Mouse (Mus musculus): ENCODE results near the gene Acvr1b. TPM values are rescaled to one million over a fixed set of nuclear protein-coding genes. Genes with fewer than 3 reads are reported as not detected.

The Acvr1b gene
- polyA plus RNA-seq, 1 experiment from 2014 or later = 10.7 TPM

DNA sequence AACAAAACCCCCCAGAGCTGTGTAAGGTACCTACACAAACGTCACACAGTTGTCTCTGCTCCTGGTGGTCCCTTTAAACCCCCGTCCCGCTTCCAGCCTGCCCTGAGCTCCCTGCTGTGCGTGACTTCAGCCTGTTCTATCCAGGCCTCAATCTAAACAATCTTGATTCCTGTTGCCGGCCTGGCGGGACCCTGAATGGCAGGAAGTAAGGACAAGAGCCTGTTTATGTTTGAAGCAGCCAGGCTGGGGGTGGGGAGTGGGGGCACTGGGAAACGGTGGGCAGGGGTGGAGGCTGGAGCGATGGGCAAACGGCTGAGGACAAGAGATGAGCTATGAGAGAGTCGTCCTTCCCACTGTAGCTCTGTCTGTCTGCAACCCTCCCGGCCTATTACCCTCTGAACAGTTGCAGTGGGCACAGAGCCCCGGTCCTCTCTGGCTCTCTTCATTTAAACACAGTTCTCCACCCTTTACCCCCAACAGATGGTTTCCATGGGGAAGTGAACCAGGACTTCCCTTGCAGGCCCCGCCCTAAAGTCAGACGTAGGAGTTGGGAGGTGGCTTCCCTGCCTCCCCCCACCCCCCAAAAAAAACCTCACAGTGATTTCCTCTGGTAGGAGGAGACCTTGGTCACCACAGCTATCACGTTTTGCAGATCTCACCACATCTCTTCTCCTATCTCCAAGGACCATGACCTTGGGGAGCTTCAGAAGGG, 39.7 kb upstream of the Acvr1b start:
- Histone ChIP-seq H3K36me3 (ENCODE audit: control insufficient read depth, insufficient read depth, low read length) (no peaks in the 10 kb centered on the region), H3K4me3 (ENCODE audit: low read depth, low read length) (peak overlapping the region; percentile 16; the same call in 1 of the 2 replicates), H3K4me2 (ENCODE audit: low read depth, low read length) (peak overlapping the region; percentile 45), H3K4me1 (ENCODE audit: control insufficient read depth, insufficient read depth, low read length) (peaks cover 30% of the 10 kb centered on the region), H3K27me3 (replicated peaks; ENCODE audit: control insufficient read depth, insufficient read depth, low read length) (peaks cover 9% of the 10 kb centered on the region; the same call in 1 of the 2 replicates), H3K9me3 (ENCODE audit: control insufficient read depth, low read length) (no peaks in the 10 kb centered on the region), H3K9ac (ENCODE audit: low read depth, low read length) (peak overlapping the region; percentile 37; the same call in 1 of the 2 replicates), H3K27ac (replicated peaks; ENCODE audit: low read depth, low read length) (peak overlapping the region; percentile 75)
- peak; percentile 71 for DNase-seq (ENCODE audit: low spot score)
- ATAC-seq (ENCODE audit: low read depth) = no peak; the same call in 1 of the 2 replicates
- WGBS = 15% methylated on average over 15 of the region's 15 CpGs

DNA sequence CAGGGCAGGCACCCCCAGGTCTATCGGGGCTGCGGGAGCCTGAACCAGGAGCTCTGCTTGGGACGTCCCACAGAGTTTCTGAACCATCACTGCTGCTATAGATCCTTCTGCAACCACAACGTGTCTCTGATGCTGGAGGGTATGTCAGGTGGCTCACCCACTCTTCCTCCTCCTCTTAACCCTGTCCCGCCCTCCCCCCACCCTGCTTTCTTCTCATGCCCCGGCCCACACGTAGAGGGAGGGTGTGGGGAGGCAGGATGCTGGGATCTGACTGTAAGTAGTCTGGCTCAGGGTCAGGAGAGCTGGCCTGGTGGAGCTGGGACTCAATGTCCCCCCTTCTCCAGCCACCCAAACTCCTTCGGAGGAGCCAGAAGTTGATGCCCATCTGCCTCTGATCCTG, 38.5 kb upstream of the Acvr1b start:
- peak overlapping the region; percentile 75; the same call in 1 of the 2 replicates for H3K27ac ChIP-seq (replicated peaks; ENCODE audit: low read depth, low read length)
- WGBS = 44% methylated on average over 7 of the region's 8 CpGs
- ATAC-seq (ENCODE audit: low read depth) (no peak), DNase-seq (ENCODE audit: low spot score) (no peak)
- H3K4me3 ChIP-seq (ENCODE audit: low read depth, low read length) = no peak overlapping the region
- H3K4me2 ChIP-seq (ENCODE audit: low read depth, low read length) = peak overlapping the region; percentile 45
- H3K27me3 ChIP-seq (replicated peaks; ENCODE audit: control insufficient read depth, insufficient read depth, low read length) = no peaks in the 10 kb centered on the region
- H3K36me3 ChIP-seq (ENCODE audit: control insufficient read depth, insufficient read depth, low read length) = no peaks in the 10 kb centered on the region
- H3K9me3 ChIP-seq (ENCODE audit: control insufficient read depth, low read length) = no peaks in the 10 kb centered on the region
- H3K9ac ChIP-seq (ENCODE audit: low read depth, low read length) = no peak overlapping the region
- H3K4me1 ChIP-seq (ENCODE audit: control insufficient read depth, insufficient read depth, low read length) = peaks cover 36% of the 10 kb centered on the region

DNA sequence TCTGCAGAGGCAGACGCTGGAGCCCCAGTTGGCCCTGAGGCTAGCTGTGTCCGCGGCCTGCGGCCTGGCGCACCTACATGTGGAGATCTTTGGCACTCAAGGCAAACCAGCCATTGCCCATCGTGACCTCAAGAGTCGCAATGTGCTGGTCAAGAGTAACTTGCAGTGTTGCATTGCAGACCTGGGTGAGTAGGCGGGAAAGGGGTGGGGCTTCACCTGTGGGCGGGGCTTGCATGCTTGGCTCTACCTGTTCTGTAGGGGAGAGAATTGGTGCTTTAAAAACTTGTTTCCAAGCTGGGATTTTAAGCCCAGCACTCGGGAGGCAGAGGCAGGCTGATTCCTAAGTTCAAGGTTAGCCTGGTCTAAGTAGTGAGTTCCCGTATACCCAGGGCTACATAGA, 36.4 kb upstream of the Acvr1b start:
- WGBS = 83% methylated on average over 11 of the region's 11 CpGs
- DNase-seq (ENCODE audit: low spot score) = no peak
- H3K4me3 ChIP-seq (ENCODE audit: low read depth, low read length) = no peak overlapping the region
- H3K36me3 ChIP-seq (ENCODE audit: control insufficient read depth, insufficient read depth, low read length) = no peaks in the 10 kb centered on the region
- H3K27me3 ChIP-seq (replicated peaks; ENCODE audit: control insufficient read depth, insufficient read depth, low read length) = no peaks in the 10 kb centered on the region
- ATAC-seq (ENCODE audit: low read depth) = no peak
- H3K9me3 ChIP-seq (ENCODE audit: control insufficient read depth, low read length) = no peaks in the 10 kb centered on the region
- H3K27ac ChIP-seq (replicated peaks; ENCODE audit: low read depth, low read length) = no peak overlapping the region
- H3K9ac ChIP-seq (ENCODE audit: low read depth, low read length) = no peak overlapping the region
- H3K4me1 ChIP-seq (ENCODE audit: control insufficient read depth, insufficient read depth, low read length) = peaks cover 30% of the 10 kb centered on the region
- no peak overlapping the region for H3K4me2 ChIP-seq (ENCODE audit: low read depth, low read length)

DNA sequence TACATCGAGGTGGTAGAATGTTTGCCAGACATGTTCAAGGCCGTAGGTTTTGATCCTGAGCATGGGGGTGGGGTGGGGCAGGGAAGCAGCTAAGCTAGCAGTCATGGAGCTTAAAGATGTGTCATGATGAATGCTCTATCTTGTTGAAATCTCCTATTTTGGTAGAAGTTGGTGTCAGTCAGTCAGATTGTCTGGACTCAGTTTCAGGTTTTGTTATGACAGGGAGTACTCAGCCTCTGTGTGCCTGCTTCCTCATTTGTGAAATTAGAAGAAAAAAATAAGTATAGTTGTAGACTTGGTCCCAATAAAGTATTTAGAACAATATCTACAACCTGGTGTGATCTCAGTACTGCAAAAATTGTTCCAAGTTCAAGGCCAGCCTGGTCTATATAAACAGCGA, 35.2 kb upstream of the Acvr1b start:
- 72% methylated on average over 3 of the region's 3 CpGs for WGBS
- peaks cover 35% of the 10 kb centered on the region for H3K4me1 ChIP-seq (ENCODE audit: control insufficient read depth, insufficient read depth, low read length)

DNA sequence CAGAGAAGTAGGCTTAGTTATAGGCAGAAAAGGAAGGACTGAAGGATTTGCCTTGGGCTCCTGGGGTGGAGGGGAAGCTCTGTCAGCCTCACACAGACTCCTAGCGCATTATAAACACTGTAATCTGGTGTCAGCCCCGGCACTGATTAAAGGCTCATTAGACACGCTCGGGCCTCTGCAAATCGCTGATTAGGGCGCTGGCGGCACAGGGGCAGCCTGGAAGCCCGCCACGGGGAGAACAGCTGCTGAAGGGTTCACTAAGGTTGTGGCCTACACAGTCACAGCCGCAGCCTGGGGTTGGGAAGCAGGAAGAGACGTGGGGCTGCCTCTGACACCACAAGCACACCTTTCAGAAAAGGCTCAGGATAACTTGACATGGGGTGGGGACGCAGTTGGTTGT, 34.0 kb upstream of the Acvr1b start:
- Histone ChIP-seq H3K27ac (replicated peaks; ENCODE audit: low read depth, low read length) (peak overlapping the region; percentile 24), H3K4me2 (ENCODE audit: low read depth, low read length) (no peak overlapping the region), H3K4me3 (ENCODE audit: low read depth, low read length) (no peak overlapping the region), H3K36me3 (ENCODE audit: control insufficient read depth, insufficient read depth, low read length) (no peaks in the 10 kb centered on the region), H3K4me1 (ENCODE audit: control insufficient read depth, insufficient read depth, low read length) (peaks cover 40% of the 10 kb centered on the region), H3K27me3 (replicated peaks; ENCODE audit: control insufficient read depth, insufficient read depth, low read length) (no peaks in the 10 kb centered on the region), H3K9ac (ENCODE audit: low read depth, low read length) (no peak overlapping the region), H3K9me3 (ENCODE audit: control insufficient read depth, low read length) (no peaks in the 10 kb centered on the region)
- 11% methylated on average over 12 of the region's 12 CpGs for WGBS
- ATAC-seq (ENCODE audit: low read depth) = no peak
- peak; percentile 73 for DNase-seq (ENCODE audit: low spot score)

More for the DNA sequence above, 35.2 kb upstream of the Acvr1b start:
- ATAC-seq (ENCODE audit: low read depth) = no peak
- Histone ChIP-seq H3K27ac (replicated peaks; ENCODE audit: low read depth, low read length) (no peak overlapping the region), H3K4me2 (ENCODE audit: low read depth, low read length) (no peak overlapping the region), H3K9ac (ENCODE audit: low read depth, low read length) (no peak overlapping the region), H3K27me3 (replicated peaks; ENCODE audit: control insufficient read depth, insufficient read depth, low read length) (no peaks in the 10 kb centered on the region), H3K4me3 (ENCODE audit: low read depth, low read length) (no peak overlapping the region), H3K36me3 (ENCODE audit: control insufficient read depth, insufficient read depth, low read length) (no peaks in the 10 kb centered on the region), H3K9me3 (ENCODE audit: control insufficient read depth, low read length) (no peaks in the 10 kb centered on the region)
- DNase-seq (ENCODE audit: low spot score) = no peak

DNA sequence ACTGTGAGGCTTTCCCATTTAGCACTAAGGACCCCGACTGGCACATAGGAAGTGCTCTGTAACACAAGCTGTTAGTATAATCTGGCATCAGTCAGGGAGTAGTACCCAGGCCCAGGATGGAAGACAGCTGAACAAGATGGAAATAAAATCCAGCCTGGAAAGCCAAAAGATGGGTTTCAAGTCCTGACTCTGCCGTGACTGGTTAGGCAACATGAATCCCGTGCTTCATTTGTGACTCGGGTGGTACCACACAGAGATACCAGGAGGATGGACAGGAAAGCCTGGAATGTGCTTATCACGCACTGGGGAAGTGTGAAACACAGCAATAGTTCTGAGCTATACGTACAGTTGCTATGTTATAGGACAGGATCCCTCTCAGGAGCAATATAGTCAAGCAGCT, 33.3 kb upstream of the Acvr1b start:
- 43% methylated on average over 6 of the region's 6 CpGs for WGBS
- no peaks in the 10 kb centered on the region for H3K9me3 ChIP-seq (ENCODE audit: control insufficient read depth, low read length)
- no peak overlapping the region for H3K4me3 ChIP-seq (ENCODE audit: low read depth, low read length)
- 0 out of 2 replicates have a peak overlapping the region, but pooled peaks have one; percentile 0 for H3K4me2 ChIP-seq (ENCODE audit: low read depth, low read length)
- H3K9ac ChIP-seq (ENCODE audit: low read depth, low read length) = no peak overlapping the region; the same call in 1 of the 2 replicates
- peaks cover 45% of the 10 kb centered on the region for H3K4me1 ChIP-seq (ENCODE audit: control insufficient read depth, insufficient read depth, low read length)
- H3K27me3 ChIP-seq (replicated peaks; ENCODE audit: control insufficient read depth, insufficient read depth, low read length) = no peaks in the 10 kb centered on the region
- ATAC-seq (ENCODE audit: low read depth) = no peak
- H3K36me3 ChIP-seq (ENCODE audit: control insufficient read depth, insufficient read depth, low read length) = no peaks in the 10 kb centered on the region
- no peak for DNase-seq (ENCODE audit: low spot score)
- peak overlapping the region; percentile 24 for H3K27ac ChIP-seq (replicated peaks; ENCODE audit: low read depth, low read length)

DNA sequence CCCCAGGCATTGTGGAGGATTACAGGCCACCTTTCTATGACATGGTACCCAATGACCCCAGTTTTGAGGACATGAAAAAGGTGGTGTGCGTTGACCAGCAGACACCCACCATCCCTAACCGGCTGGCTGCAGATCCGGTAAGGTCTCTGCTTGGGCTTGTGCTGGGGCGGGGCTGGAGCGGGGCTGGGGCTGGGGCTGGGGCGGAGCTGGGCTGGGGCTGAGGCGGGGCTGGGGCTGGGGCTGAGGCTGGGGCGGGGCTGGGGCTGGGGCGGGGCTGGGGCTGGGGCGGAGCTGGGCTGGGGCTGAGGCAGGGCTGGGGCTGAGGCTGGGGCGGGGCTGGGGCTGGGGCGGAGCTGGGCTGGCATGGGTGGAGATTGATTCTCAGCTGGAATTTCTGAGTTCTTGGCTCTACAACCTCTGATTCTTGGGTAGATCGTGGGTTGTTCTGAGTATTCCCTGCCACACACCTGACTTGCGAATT, 32.8 kb upstream of the Acvr1b start:
- Histone ChIP-seq H3K4me2 (ENCODE audit: low read depth, low read length) (0 out of 2 replicates have a peak overlapping the region, but pooled peaks have one; percentile 0), H3K9ac (ENCODE audit: low read depth, low read length) (no peak overlapping the region), H3K27me3 (replicated peaks; ENCODE audit: control insufficient read depth, insufficient read depth, low read length) (no peaks in the 10 kb centered on the region), H3K9me3 (ENCODE audit: control insufficient read depth, low read length) (no peaks in the 10 kb centered on the region), H3K27ac (replicated peaks; ENCODE audit: low read depth, low read length) (no peak overlapping the region; the same call in 1 of the 2 replicates), H3K4me3 (ENCODE audit: low read depth, low read length) (no peak overlapping the region), H3K36me3 (ENCODE audit: control insufficient read depth, insufficient read depth, low read length) (no peaks in the 10 kb centered on the region), H3K4me1 (ENCODE audit: control insufficient read depth, insufficient read depth, low read length) (peaks cover 50% of the 10 kb centered on the region)
- peak; percentile 53 for ATAC-seq (ENCODE audit: low read depth)
- 7% methylated on average over 8 of the region's 14 CpGs for WGBS
- no peak for DNase-seq (ENCODE audit: low spot score)

DNA sequence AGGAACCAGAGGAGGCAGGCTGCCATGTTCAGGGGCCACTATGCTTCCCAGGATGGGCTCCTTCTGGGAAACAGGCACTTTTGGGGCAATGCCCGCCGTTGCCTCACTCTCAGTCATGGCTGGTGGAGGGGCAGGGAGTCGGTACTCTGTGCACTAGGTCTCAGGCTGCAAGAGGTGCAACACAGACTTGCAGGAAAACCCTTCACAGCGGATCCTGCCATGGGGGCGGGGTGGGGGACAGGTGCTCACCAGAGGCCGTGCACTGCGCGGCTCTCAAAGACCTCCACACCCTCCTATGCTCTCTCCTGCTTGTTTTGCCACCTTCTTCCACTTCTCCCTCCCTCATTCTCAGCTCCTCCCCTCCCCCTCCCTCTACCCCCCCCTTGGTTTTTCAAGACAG, 31.2 kb upstream of the Acvr1b start:
- DNase-seq (ENCODE audit: low spot score) = no peak
- Histone ChIP-seq H3K9ac (ENCODE audit: low read depth, low read length) (no peak overlapping the region), H3K4me2 (ENCODE audit: low read depth, low read length) (no peak overlapping the region), H3K4me1 (ENCODE audit: control insufficient read depth, insufficient read depth, low read length) (peaks cover 51% of the 10 kb centered on the region), H3K27ac (replicated peaks; ENCODE audit: low read depth, low read length) (no peak overlapping the region), H3K36me3 (ENCODE audit: control insufficient read depth, insufficient read depth, low read length) (no peaks in the 10 kb centered on the region), H3K4me3 (ENCODE audit: low read depth, low read length) (no peak overlapping the region), H3K9me3 (ENCODE audit: control insufficient read depth, low read length) (no peaks in the 10 kb centered on the region), H3K27me3 (replicated peaks; ENCODE audit: control insufficient read depth, insufficient read depth, low read length) (no peaks in the 10 kb centered on the region)
- no peak for ATAC-seq (ENCODE audit: low read depth)
- 48% methylated on average over 6 of the region's 8 CpGs for WGBS
